Mouse (Mus musculus) mouse embryonic stem cell (cell line): ENCODE results near the gene Tchp.

Source experiments
- in situ Hi-C, 2 experiments: fragments of 300-500 bp; cut with MboI; formaldehyde crosslinking; loops; 1 replicate in 1 of 2; 3 replicates in 1 of 2; pipeline ENCODE4 v1.14.3; 2019 to 2020; ENCODE audit warnings: low sequenced_read_pairs in 2 of 2, low pct_unique_long_range_greater_than_20kb in 1 of 2, mixed read lengths in 1 of 2; ENCODE audit not compliant: unreplicated experiment in 1 of 2

Gene Tchp

GRCm38 (mm10) chr5:114766686-114767085 is 59.1 kb downstream of the Tchp start:
- in situ Hi-C loops = no loop called here

GRCm38 (mm10) chr5:114767185-114767584 is 59.6 kb downstream of the Tchp start:
- in situ Hi-C loops = no loop called here

- in situ Hi-C loops = no loop called here
These were observed 62.2 kb downstream of the Tchp start for GRCm38 (mm10) chr5:114769786-114770185.

GRCm38 (mm10) chr5:114771796-114772195 is 64.2 kb downstream of the Tchp start:
- in situ Hi-C loops = no loop called here
